1 mouse cellular context compared by ENCODE assay signal in the genomic region with DNA sequence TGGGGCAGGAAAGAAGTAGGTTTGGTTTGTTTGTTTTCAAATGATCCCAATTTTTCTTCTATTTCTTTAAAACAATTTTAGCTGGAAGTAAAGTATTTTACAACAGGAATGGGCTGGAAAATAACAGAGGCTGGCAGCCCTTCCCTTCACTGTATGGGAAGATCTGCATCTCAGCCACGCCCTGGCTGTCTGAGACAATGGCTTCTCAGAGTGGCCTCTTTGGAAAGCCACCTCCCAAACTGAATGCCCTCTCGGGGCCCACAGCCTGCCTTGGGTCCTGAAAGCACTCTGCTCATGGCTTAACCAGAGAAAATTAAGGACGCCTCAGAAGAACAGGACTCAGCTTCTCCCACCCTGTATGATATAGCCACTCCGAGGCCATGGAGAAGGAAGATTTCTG.
TF ChIP-seq lines count a peak whose summit lies in the region.

No protein-coding gene starts in this region.

TF ChIP-seq in ES-E14, 5 proteins besides CTCF, POLR2A, EP300 and RAD21:
- TF ChIP-seq ZNF384 (IDR thresholded peaks at IDR 0.05; ENCODE audit: low read depth, low read length): no peak
TF ChIP-seq in ES-E14: peak in this region for 0.
